ENCODE assay signal across 8 mouse cellular contexts in genomic region chr4:142084936-142085563, GRCm38 (mm10). TPM values are rescaled to one million over a fixed set of nuclear protein-coding genes. Genes with fewer than 3 reads are reported as not detected.
A peak's percentile ranks its signal among the peaks of the same experiment; 100 is the strongest.
DNase-seq lines count a peak whose midpoint lies in the region; ATAC-seq lines count a peak whose summit lies in the region.

No protein-coding gene starts in this region.

- ATAC-seq in hindbrain, embryonic 14.5 days (ENCODE audit: low FRiP score): no peak
- no peak for ATAC-seq in liver, embryonic 15.5 days (ENCODE audit: insufficient read depth)

- H3K9me3 ChIP-seq in hindbrain, embryonic 14.5 days (ENCODE audit: control insufficient read depth, low read length): no peaks in the 10 kb centered on the region
- H3K9me3 ChIP-seq in liver, embryonic 15.5 days (replicated peaks): no peaks in the 10 kb centered on the region

- no peak overlapping the region for H3K9ac ChIP-seq in hindbrain, embryonic 14.5 days
- no peak overlapping the region for H3K9ac ChIP-seq in liver, embryonic 15.5 days

- H3K4me1 ChIP-seq in hindbrain, embryonic 14.5 days (replicated peaks; ENCODE audit: control insufficient read depth, insufficient read depth, low read length): peaks cover 7% of the 10 kb centered on the region; the same call in 1 of the 2 replicates
- H3K4me1 ChIP-seq in liver, embryonic 15.5 days (replicated peaks): peaks cover 31% of the 10 kb centered on the region

- 5% methylated on average over 20 of the region's 20 CpGs for WGBS in hindbrain, embryonic 14.5 days
- 8% methylated on average over 20 of the region's 20 CpGs for WGBS in liver, embryonic 15.5 days (ENCODE audit: insufficient replicate concordance)

- H3K4me3 ChIP-seq in hindbrain, embryonic 14.5 days (replicated peaks; ENCODE audit: low read length): peak overlapping the region; percentile 48
- peak overlapping the region; percentile 59 for H3K4me3 ChIP-seq in liver, embryonic 15.5 days (replicated peaks)

- peaks cover 28% of the 10 kb centered on the region for H3K27me3 ChIP-seq in hindbrain, embryonic 14.5 days (ENCODE audit: control insufficient read depth, insufficient read depth, low read length)
- peaks cover 58% of the 10 kb centered on the region for H3K27me3 ChIP-seq in liver, embryonic 15.5 days

- H3K27ac ChIP-seq in hindbrain, embryonic 14.5 days: no peak overlapping the region
- peak overlapping the region; percentile 78; the same call in 1 of the 2 replicates for H3K27ac ChIP-seq in liver, embryonic 15.5 days (replicated peaks)

- peak overlapping the region; percentile 86 for H3K4me2 ChIP-seq in hindbrain, embryonic 14.5 days (replicated peaks)
- peak overlapping the region; percentile 60 for H3K4me2 ChIP-seq in liver, embryonic 15.5 days

- H3K36me3 ChIP-seq in hindbrain, embryonic 14.5 days (replicated peaks; ENCODE audit: control insufficient read depth, insufficient read depth): no peaks in the 10 kb centered on the region
- H3K36me3 ChIP-seq in liver, embryonic 15.5 days (replicated peaks): no peaks in the 10 kb centered on the region

- peak; percentile 41 for DNase-seq in cerebellum, adult 9-11 months
- no peak for DNase-seq in cerebellum, postnatal 10 days
- peak; percentile 61 for DNase-seq in ES-CJ7 (ENCODE audit: low read depth, low spot score)
- DNase-seq in hindbrain, embryonic 14.5 days (ENCODE audit: low spot score): no peak
- no peak for DNase-seq in layer of hippocampus, postnatal 36 days
- no peak for DNase-seq in T-cell, adult 2 months (ENCODE audit: low spot score)
- no peak for DNase-seq in urinary bladder, postnatal 4 days (ENCODE audit: low spot score in 2 of 2)

RNA-seq across cellular contexts. Expression of gene Tmem51, which starts 0.9 kb away (rescaled TPM):
- polyA plus RNA-seq in hindbrain, embryonic 14.5 days (2014; fragmentation: Nextera tagmentation; extraction: Ambion mirVana): 6.5 and 6.6 TPM in 2 replicates
- 16.2 and 17.6 TPM in 2 replicates for polyA plus RNA-seq in liver, embryonic 15.5 days (2015; fragmentation: Nextera tagmentation; extraction: Ambion mirVana)
- 1 to 10 TPM; 4.2 TPM for total RNA-seq in layer of hippocampus, postnatal 36 days (2021)

Comparison
In these comparisons a context has a peak if more than half of its experiments do, and no peak if none do; other contexts are left out.
1. DNase-seq: peak in cerebellum, adult 9-11 months (single experiment) and ES-CJ7 (single experiment); none in cerebellum, postnatal 10 days (0 of 2), hindbrain, embryonic 14.5 days (single experiment), layer of hippocampus, postnatal 36 days (0 of 2), T-cell, adult 2 months (single experiment) and urinary bladder, postnatal 4 days (0 of 2).